Mouse (Mus musculus) ovary, postnatal 36 days (tissue): ENCODE measurements at regions not wholly inside any gene's neighbourhood (a gene's known extent, or its start where the extent isn't known, plus 50 kb on each side); places are given as distances from the start of the nearest gene placed in this dataset.

ENCODE experiments used
- DNase-seq: peaks from one replicate; pipeline ENCODE4 v3.0.0; 2022; ENCODE audit warnings: low spot score, mixed read lengths

DNA sequence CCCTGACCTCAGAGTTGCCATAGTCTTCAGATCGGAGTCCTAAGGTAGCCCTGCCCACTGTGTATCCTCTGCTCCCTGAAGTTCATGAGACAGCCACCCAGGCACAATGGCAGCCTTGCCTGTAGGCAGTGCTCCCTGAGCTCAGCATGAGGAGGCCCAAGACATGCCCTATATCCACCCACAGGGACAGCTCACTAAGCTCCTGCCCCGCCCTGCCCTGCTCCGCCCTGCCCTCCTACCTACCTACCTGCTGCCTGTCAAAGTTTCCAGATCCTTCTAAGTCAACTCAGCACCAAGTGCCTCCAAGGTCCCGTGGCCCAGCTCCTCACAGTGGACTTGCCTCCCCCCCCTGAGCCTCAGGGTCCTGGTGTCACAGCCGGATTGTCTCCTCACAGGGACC is 168.9 kb downstream of the Bcl11b start:
- no peak for DNase-seq

DNA sequence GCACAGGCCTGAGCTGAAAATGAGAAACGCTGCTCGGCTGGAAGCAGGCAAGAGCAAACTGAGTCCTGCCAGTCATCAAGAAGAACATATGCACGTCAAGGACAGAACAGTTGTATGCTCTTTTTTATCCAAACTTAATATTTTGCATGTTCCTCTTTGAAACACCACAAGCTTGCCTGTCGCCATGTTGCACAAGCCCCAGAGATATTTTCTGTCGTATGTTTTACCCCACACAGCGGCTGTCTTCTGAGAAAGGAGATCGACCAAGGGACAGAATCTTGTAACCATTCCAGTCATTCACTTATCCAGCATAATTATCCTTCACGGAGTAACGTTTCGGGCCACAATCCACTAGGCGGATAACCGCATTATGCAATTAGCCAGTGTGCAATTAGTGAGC is 165.7 kb downstream of the Bcl11b start:
- no peak for DNase-seq

DNA sequence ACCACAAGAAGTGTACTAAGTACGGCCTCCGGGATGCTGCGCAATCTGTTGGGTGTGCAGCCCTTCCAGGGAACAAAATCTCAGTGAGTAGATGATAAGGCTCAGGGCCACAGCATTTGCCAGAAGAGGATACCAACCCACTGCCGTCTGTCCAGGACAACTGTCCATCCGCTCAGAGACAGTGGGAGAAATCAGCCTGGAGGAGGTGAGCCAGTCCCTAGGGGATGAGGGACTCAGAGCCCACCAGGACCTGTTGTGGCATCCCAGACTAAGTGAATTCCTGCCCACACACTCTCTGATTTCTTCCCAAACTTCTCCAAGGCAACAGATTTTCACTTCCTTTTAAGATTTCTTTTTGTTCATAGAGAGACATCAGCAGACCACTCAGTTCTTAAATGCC is 158.8 kb downstream of the Bcl11b start:
- no peak for DNase-seq

DNA sequence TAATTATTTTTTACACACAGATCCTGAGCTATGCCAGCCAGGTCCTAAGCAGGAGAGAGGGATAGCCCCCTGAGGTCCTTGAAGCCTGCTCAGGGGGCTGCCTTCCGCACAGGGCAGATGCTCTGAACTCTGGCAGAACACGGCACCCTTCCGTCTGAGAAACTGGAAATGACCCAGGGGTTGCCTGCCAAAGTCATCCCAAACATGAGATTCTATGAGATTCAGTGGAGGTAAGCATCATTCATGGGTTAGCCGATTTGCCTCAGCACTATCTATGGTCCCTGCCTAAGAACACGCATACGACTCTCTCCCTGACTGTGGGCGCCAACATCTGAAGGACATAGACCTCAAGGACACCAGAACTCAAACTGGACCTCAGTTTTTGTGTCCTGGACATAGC is 152.8 kb downstream of the Bcl11b start:
- no peak for DNase-seq

DNA sequence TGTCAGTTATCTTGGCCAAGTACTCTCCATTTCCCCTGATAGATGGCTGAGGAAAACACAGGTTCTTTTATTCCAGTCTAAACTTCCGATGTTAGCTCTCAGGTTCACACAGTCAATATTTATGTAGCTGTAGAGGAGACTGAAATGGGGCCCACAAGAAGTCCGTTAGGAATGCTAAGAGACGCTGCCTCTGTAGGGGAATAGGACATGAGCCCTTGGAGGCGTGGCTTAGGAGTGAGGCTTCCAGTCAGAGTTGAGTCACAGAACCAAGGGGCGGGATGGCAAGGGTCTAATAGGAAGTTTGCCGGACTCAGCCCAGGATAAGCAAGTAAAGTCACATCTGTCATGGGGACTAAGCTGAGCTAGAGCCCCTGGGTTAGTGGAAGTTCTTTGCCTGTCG is 150.5 kb downstream of the Bcl11b start:
- no peak for DNase-seq

DNA sequence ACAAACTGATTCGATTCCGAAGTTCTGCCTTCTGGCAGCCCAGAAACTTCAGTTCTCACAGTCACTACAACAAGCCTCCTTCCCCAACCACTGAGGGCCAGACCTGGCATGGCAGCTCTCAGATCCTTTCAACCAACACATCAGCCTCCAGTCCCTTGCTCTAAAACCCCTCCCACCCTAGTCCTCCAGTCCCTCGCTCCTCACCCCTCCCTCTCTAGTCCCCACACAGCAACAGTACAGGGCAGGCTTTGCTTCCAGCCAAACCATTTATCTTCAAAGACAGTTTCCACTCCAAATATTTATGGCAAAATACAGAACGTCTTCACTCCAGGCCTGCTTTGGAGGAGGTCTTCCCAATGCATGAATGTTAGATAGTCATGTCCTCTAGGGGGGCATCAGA is 147.9 kb downstream of the Bcl11b start:
- DNase-seq: no peak

DNA sequence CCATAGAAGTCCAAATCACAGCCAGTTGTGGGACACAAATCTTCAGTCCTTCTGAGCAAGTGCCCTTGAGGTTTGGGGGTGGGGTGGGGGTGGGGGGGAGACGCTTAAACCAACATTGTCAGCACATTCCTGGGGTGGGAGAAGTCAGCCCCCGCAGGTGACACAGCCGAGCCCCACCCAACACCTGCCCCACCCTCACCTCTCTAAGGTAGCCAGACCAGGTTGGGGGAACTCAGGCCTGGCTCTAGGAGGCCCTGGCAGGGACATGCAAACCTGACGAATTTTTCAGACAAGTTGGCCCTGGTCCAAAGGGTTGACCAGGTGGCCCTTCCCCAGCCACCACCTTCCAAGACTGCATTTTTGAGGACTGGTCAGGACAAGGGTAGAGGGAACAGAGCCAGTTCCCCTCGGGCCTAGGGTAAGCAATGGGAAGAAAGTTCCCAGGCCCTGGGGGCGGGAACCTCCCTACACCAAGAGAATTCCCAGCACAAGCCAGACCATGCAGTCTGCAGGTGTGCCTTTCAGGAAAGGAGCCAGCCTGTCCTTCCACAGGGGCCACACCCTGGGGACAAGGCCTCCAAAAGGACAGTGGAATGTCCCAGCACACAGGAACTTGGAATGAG is 146.9 kb downstream of the Bcl11b start:
- DNase-seq: no peak

DNA sequence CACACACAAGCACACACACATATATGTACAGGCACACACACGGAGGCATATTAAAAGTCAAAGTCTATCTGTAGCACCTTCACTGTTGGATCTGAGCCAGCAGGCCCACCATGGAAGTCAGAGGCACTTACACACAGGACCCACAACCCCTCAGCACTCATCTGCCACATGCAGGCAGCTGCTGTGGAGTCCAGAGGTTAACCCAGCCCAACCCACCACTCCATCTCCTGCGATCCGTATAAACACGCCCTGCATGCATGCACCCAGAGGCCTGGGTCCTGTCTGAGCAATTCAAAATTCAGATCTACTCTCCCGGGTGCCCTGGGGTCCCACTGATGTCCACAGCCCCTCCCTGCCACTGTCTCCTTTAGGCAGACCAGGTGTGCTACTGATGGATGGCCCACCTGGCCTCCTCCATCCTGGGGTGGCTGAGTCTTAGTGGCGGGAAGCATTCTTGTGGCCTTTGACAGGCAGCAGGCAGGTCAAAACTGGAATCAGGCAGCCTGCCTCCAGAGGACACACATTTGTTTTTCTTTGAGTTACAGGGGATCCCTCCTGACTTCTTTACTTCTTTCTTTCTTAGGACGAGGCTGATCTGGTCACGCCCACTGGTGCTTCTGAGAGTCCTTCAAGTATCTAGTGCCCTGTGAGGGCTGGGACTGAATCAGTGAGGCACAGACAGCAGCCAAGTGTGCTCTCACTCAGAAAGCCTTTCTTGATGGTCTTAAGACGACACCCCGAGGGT is 144.7 kb downstream of the Bcl11b start:
- no peak for DNase-seq

DNA sequence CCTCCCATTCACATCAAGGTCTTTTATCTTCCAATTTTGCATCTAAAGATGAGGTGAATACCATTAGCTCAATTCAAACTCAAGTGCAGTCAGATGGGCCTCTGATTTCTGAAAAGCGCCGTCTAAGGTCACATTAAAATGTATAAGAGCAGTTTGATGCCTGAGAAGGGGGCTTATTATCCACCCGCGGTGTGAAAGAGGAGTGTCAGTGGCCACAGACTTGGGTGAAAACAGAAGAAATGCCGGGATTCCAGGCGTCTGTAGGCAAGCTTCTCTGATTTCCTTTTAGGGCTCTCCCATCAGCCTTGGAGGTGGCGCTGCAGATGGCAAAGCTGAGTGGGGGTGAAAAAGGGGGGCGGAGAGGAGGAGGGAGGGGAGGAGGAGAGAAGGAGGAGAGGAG is 143.7 kb downstream of the Bcl11b start:
- no peak for DNase-seq

DNA sequence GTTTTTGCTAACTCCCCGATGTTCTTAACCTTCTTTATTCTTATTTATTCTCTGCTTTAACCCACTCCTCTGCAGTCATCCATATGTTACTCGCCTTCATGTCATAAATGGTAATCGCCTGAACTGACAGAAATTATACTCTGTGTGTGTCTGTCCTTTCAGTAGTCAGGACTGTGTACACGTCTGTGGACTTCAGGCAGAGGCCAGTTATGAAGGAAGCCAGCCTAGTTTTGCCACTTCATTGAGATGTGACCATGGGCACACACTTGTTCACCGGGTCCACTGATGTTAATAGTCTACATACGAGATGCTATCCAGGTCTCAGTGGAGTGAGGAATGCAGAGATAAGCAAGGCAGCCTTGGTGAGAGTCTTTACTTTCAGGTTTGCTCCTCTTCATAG is 143.0 kb downstream of the Bcl11b start:
- DNase-seq: no peak
